Mouse (Mus musculus) CH12.LX (cell line): ENCODE data around the gene Cx3cr1. TPM values are rescaled to one million over a fixed set of nuclear protein-coding genes. Genes with fewer than 3 reads are reported as not detected.

Source experiments
- DNase-seq: peaks from one replicate; pipeline ENCODE4 v3.0.0-alpha.2; 2013; ENCODE audit errors: extremely low read depth
- H3K27ac ChIP-seq: 2 replicates; pipeline ENCODE4 v1.5.1; 2012; ENCODE audit warnings: low read depth, mild to moderate bottlenecking, control low read depth, moderate library complexity; ENCODE audit not compliant: insufficient read depth
- H3K27me3 ChIP-seq: replicated peaks from 2 replicates; pipeline ENCODE3; 2012; ENCODE audit warnings: inconsistent platforms
- H3K36me3 ChIP-seq, 2 experiments: replicated peaks in 1 of 2; 2 replicates each; pipeline versions ENCODE3 to v1.6.1; 2012; ENCODE audit warnings: inconsistent platforms in 1 of 2, low read length in 1 of 2, mild to moderate bottlenecking in 1 of 2, mixed read lengths in 1 of 2, moderate library complexity in 1 of 2; ENCODE audit not compliant: control insufficient read depth in 1 of 2, insufficient read depth in 1 of 2
- H3K4me1 ChIP-seq, 2 experiments: 2 replicates each; pipeline ENCODE4 v1.6.1; 2012; ENCODE audit warnings: inconsistent platforms in 1 of 2, moderate library complexity in 1 of 2; ENCODE audit not compliant: insufficient read depth in 2 of 2, control insufficient read depth in 1 of 2
- H3K4me2 ChIP-seq: 2 replicates; pipeline ENCODE4 v1.6.1; 2012; ENCODE audit warnings: low read depth, mild to moderate bottlenecking, control low read depth; ENCODE audit not compliant: poor library complexity, insufficient read depth, severe bottlenecking
- H3K4me3 ChIP-seq, 3 experiments: fragments of 150-350 bp in 1 of 3; sonication (generic) in 1 of 3; replicated peaks in 1 of 3; 2 replicates each; pipeline versions ENCODE3 to v1.5.1; 2011 to 2012; ENCODE audit warnings: low read depth in 2 of 3, low read length in 2 of 3, mild to moderate bottlenecking in 2 of 3, moderate library complexity in 2 of 3, control low read depth in 1 of 3, improper control_type of control experiment in 1 of 3, inconsistent platforms in 1 of 3, mixed read lengths in 1 of 3; ENCODE audit not compliant: poor library complexity in 1 of 3
- H3K79me2 ChIP-seq: replicated peaks from 2 replicates; pipeline ENCODE4 v1.6.1; 2012; ENCODE audit warnings: mild to moderate bottlenecking, moderate library complexity; ENCODE audit not compliant: control insufficient read depth, poor library complexity, insufficient read depth, severe bottlenecking; ENCODE audit errors: extremely low read depth
- H3K9ac ChIP-seq: 2 replicates; pipeline ENCODE4 v1.6.1; 2012; ENCODE audit warnings: low read depth, mild to moderate bottlenecking, control low read depth, moderate library complexity; ENCODE audit not compliant: insufficient read depth
- H3K9me3 ChIP-seq: replicated peaks from 2 replicates; pipeline ENCODE3; 2012; ENCODE audit warnings: low read length, inconsistent platforms, mixed read lengths
- CTCF ChIP-seq, 2 experiments: IDR thresholded peaks in 1 of 2; conservative IDR thresholded peaks in 1 of 2; 2 replicates each; pipeline ENCODE4 v1.5.1; 2011 to 2012; ENCODE audit warnings: low read depth in 2 of 2, low read length in 2 of 2, improper control_type of control experiment in 1 of 2, inconsistent platforms in 1 of 2, mild to moderate bottlenecking in 1 of 2, moderate library complexity in 1 of 2
- E2F4 ChIP-seq: IDR thresholded peaks from 2 replicates; pipeline ENCODE4 v1.6.1; 2011; ENCODE audit warnings: low read depth, low read length, improper control_type of control experiment; ENCODE audit not compliant: insufficient replicate concordance
- ELF1 ChIP-seq: IDR thresholded peaks from 2 replicates; pipeline ENCODE4 v1.6.1; 2014; ENCODE audit warnings: low read depth, mild to moderate bottlenecking, inconsistent platforms, low read length, improper control_type of control experiment
- ETS1 ChIP-seq: conservative IDR thresholded peaks from 2 replicates; pipeline ENCODE4 v1.6.1; 2012; ENCODE audit warnings: low read depth, mild to moderate bottlenecking, inconsistent platforms, low read length, improper control_type of control experiment, moderate library complexity
- JUND ChIP-seq: conservative IDR thresholded peaks from 2 replicates; pipeline ENCODE4 v1.6.1; 2011; ENCODE audit warnings: low read depth, low read length, improper control_type of control experiment
- MAFK ChIP-seq: IDR thresholded peaks from 2 replicates; pipeline ENCODE4 v1.6.1; 2011; ENCODE audit warnings: low read length, improper control_type of control experiment; ENCODE audit not compliant: insufficient replicate concordance
- NELFE ChIP-seq: IDR thresholded peaks from 2 replicates; pipeline ENCODE4 v1.6.1; 2011; ENCODE audit warnings: low read depth, low read length, improper control_type of control experiment
- PAX5 ChIP-seq: IDR thresholded peaks from 2 replicates; pipeline ENCODE4 v1.6.1; 2012; ENCODE audit warnings: low read length, inconsistent platforms, mixed read lengths
- RAD21 ChIP-seq: IDR thresholded peaks from 2 replicates; pipeline ENCODE4 v1.6.1; 2011; ENCODE audit warnings: low read depth, mild to moderate bottlenecking, low read length, improper control_type of control experiment, moderate library complexity
- SMC3 ChIP-seq: IDR thresholded peaks from 2 replicates; pipeline ENCODE4 v1.6.1; 2011; ENCODE audit warnings: low read depth, low read length, improper control_type of control experiment
- TCF12 ChIP-seq: IDR thresholded peaks from 2 replicates; pipeline ENCODE4 v1.6.1; 2014; ENCODE audit warnings: low read depth, mild to moderate bottlenecking, inconsistent platforms, low read length, improper control_type of control experiment
- USF1 ChIP-seq: IDR thresholded peaks from 2 replicates; pipeline ENCODE4 v1.6.1; 2014; ENCODE audit warnings: low read depth, mild to moderate bottlenecking, inconsistent platforms, low read length, improper control_type of control experiment
- USF2 ChIP-seq: conservative IDR thresholded peaks from 2 replicates; pipeline ENCODE4 v1.6.1; 2011; ENCODE audit warnings: low read depth, low read length, improper control_type of control experiment
- ZC3H11A ChIP-seq: IDR thresholded peaks from 2 replicates; pipeline ENCODE4 v1.6.1; 2012; ENCODE audit warnings: low read depth, mild to moderate bottlenecking, inconsistent platforms, low read length, improper control_type of control experiment
- ZKSCAN1 ChIP-seq: IDR thresholded peaks from 2 replicates; pipeline ENCODE4 v1.6.1; 2012; ENCODE audit warnings: low read depth, inconsistent platforms, low read length, improper control_type of control experiment, borderline replicate concordance
- ZMIZ1 ChIP-seq: IDR thresholded peaks from 2 replicates; pipeline ENCODE4 v1.6.1; 2012; ENCODE audit warnings: low read depth, mild to moderate bottlenecking, inconsistent platforms, low read length, improper control_type of control experiment
- dilution Hi-C: fragments of 300-500 bp; cut with MboI; formaldehyde crosslinking; loops from 2 replicates; pipeline ENCODE4 v1.14.3; 2020; ENCODE audit warnings: low sequenced_read_pairs; ENCODE audit not compliant: extremely low pct_unique_long_range_greater_than_20kb, extremely low pct_ligation_motif_present
- in situ Hi-C: fragments of 300-500 bp; cut with MboI; formaldehyde crosslinking; loops from 3 replicates; pipeline ENCODE4 v1.14.3; 2019; ENCODE audit warnings: low sequenced_read_pairs, low pct_ligation_motif_present, low pct_unique_long_range_greater_than_20kb, mixed read lengths
- polyA plus RNA-seq: library from polyadenylated mRNA; unstranded; fragments of >175 nt; gene quantifications from 2 replicates; pipeline ENCODE4 v1.2.1, GENCODE M21; 2012; ENCODE audit warnings: low read depth; ENCODE audit not compliant: insufficient read length
- total RNA-seq, 2 experiments: library from RNA; depleted of rRNA; stranded (reverse); fragments of 300-350 nt in 1 of 2; fragments of >200 nt in 1 of 2; gene quantifications; 2 replicates each; pipeline ENCODE4 v1.2.3; 2012 to 2014

The Cx3cr1 gene
- total and polyA plus RNA-seq, 3 experiments, result 0.06 TPM; not detected in 2

DNA sequence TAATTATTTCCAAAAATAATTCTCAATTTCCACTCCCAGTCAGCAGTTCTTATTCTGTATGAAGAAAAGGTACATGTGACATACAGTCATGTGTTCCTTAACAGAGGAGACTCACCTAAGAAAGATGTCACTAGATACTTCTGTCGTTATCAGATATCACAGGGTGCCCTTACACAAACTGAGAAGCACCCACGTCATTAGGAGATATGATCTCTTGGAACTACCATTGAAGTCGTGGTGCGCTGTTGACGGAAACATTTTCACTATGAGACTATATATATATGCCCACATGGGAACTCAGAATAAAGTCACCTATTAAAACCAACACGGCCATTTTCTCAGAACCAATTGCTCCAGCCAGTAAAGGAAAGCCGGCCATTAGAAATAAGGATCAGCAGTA is 4.8 kb upstream of the Cx3cr1 start:
- Histone ChIP-seq H3K4me3 (no peak overlapping the region), H3K9me3 (no peaks in the 10 kb centered on the region), H3K9ac (no peak overlapping the region), H3K79me2 (no peaks in the 10 kb centered on the region), H3K4me2 (no peak overlapping the region), H3K4me1 (peaks cover 0 to 7% of the 10 kb centered on the region in 2 experiments; a peak in 2 of 4 replicates), H3K27me3 (peaks cover 24% of the 10 kb centered on the region), H3K36me3 (no peaks in the 10 kb centered on the region), H3K27ac (no peak overlapping the region)
- TF ChIP-seq USF2, result no peak
- TF ChIP-seq CTCF (conservative IDR thresholded peaks at IDR 0.05 in 1 of 2, IDR thresholded peaks at IDR 0.05 in 1 of 2; ENCODE audit: low read depth in 2 of 2, low read length in 2 of 2), result no peak
- TF ChIP-seq JUND, result no peak
- TF ChIP-seq ZKSCAN1, result no peak
- TF ChIP-seq TCF12, result no peak
- no peak for TF ChIP-seq RAD21
- no peak for TF ChIP-seq USF1
- no peak for TF ChIP-seq MAFK
- no peak for TF ChIP-seq NELFE
- no peak for DNase-seq
- dilution Hi-C loops, result no loop called here
- in situ Hi-C loops, result loop anchor here (5.0 kb wide), 1 partner anchor 47 kb away; no protein-coding TSS in a partner anchor

GRCm38 (mm10) chr9:120073169-120073568 is 3.5 kb upstream of the Cx3cr1 start:
- Histone ChIP-seq H3K79me2 (no peaks in the 10 kb centered on the region), H3K4me1 (peaks cover 0 to 7% of the 10 kb centered on the region in 2 experiments; a peak in 2 of 4 replicates), H3K4me2 (no peak overlapping the region), H3K27me3 (peaks cover 28% of the 10 kb centered on the region), H3K27ac (no peak overlapping the region), H3K36me3 (no peaks in the 10 kb centered on the region), H3K4me3 (no peak overlapping the region), H3K9ac (no peak overlapping the region), H3K9me3 (no peaks in the 10 kb centered on the region)
- TF ChIP-seq ZMIZ1, result no peak
- no peak for TF ChIP-seq E2F4
- TF ChIP-seq RAD21, result peak; percentile 89
- no peak for TF ChIP-seq ETS1
- 0 out of 2 replicates have a peak, but pooled peaks have one; percentile 7 for TF ChIP-seq ELF1
- no peak for TF ChIP-seq PAX5
- peak; percentile 87 to 93 for TF ChIP-seq CTCF (conservative IDR thresholded peaks at IDR 0.05 in 1 of 2, IDR thresholded peaks at IDR 0.05 in 1 of 2; ENCODE audit: low read depth in 2 of 2, low read length in 2 of 2)
- TF ChIP-seq TCF12, result no peak
- peak; percentile 24; the same call in 1 of the 2 replicates for TF ChIP-seq NELFE
- TF ChIP-seq SMC3, result peak; percentile 94
- peak; percentile 62 for TF ChIP-seq ZC3H11A
- peak; percentile 57 for DNase-seq
- in situ Hi-C loops (loop anchor here (5.0 kb wide), 1 partner anchor 46 kb away; no protein-coding TSS in a partner anchor), dilution Hi-C loops (no loop called here)
